Mouse (Mus musculus): ENCODE results near the gene Cox10. TPM values are rescaled to one million over a fixed set of nuclear protein-coding genes. Genes with fewer than 3 reads are reported as not detected.
A peak's percentile ranks its signal among the peaks of the same experiment; 100 is the strongest.

Gene Cox10
- polyA plus RNA-seq, 1 experiment from 2014 or later, result 7.4 TPM

GRCm38 (mm10) chr11:64022403-64023047 is 56.7 kb downstream of the Cox10 start:
- no peak overlapping the region for H3K4me3 ChIP-seq (ENCODE audit: low read depth, low read length)
- H3K4me2 ChIP-seq (ENCODE audit: low read depth, low read length), result no peak overlapping the region
- H3K27ac ChIP-seq (ENCODE audit: low read length), result no peak overlapping the region
- H3K9ac ChIP-seq (ENCODE audit: low read depth, low read length), result no peak overlapping the region
- peaks cover 3% of the 10 kb centered on the region; the same call in 1 of the 2 replicates for H3K4me1 ChIP-seq (ENCODE audit: control insufficient read depth, low read depth, low read length)
- ATAC-seq (ENCODE audit: low read depth), result no peak
- no peaks in the 10 kb centered on the region for H3K9me3 ChIP-seq (replicated peaks; ENCODE audit: control insufficient read depth, low read length)
- H3K36me3 ChIP-seq (ENCODE audit: control insufficient read depth, insufficient read depth), result no peaks in the 10 kb centered on the region
- 76% methylated on average over 9 of the region's 9 CpGs for WGBS (ENCODE audit: insufficient replicate concordance)
- H3K27me3 ChIP-seq (ENCODE audit: control insufficient read depth, insufficient read depth, low read depth, low read length), result no peaks in the 10 kb centered on the region

- H3K9me3 ChIP-seq (replicated peaks; ENCODE audit: control insufficient read depth, low read length), result no peaks in the 10 kb centered on the region
- H3K27ac ChIP-seq (ENCODE audit: low read length), result no peak overlapping the region
- peaks cover 3% of the 10 kb centered on the region; the same call in 1 of the 2 replicates for H3K4me1 ChIP-seq (ENCODE audit: control insufficient read depth, low read depth, low read length)
- no peak overlapping the region for H3K4me3 ChIP-seq (ENCODE audit: low read depth, low read length)
- no peak overlapping the region for H3K4me2 ChIP-seq (ENCODE audit: low read depth, low read length)
- no peak for ATAC-seq (ENCODE audit: low read depth)
- WGBS (ENCODE audit: insufficient replicate concordance), result 30% methylated on average over 8 of the region's 8 CpGs
- no peak overlapping the region for H3K9ac ChIP-seq (ENCODE audit: low read depth, low read length)
- H3K27me3 ChIP-seq (ENCODE audit: control insufficient read depth, insufficient read depth, low read depth, low read length), result no peaks in the 10 kb centered on the region
- H3K36me3 ChIP-seq (ENCODE audit: control insufficient read depth, insufficient read depth), result no peaks in the 10 kb centered on the region
Measured at GRCm38 (mm10) chr11:64019235-64019634, 60.0 kb downstream of the Cox10 start.

- Histone ChIP-seq H3K9ac (ENCODE audit: low read depth, low read length) (no peak overlapping the region), H3K4me3 (ENCODE audit: low read depth, low read length) (no peak overlapping the region), H3K4me2 (ENCODE audit: low read depth, low read length) (no peak overlapping the region), H3K27me3 (ENCODE audit: control insufficient read depth, insufficient read depth, low read depth, low read length) (no peaks in the 10 kb centered on the region), H3K9me3 (replicated peaks; ENCODE audit: control insufficient read depth, low read length) (no peaks in the 10 kb centered on the region), H3K27ac (ENCODE audit: low read length) (no peak overlapping the region), H3K4me1 (ENCODE audit: control insufficient read depth, low read depth, low read length) (peaks cover 3% of the 10 kb centered on the region; the same call in 1 of the 2 replicates), H3K36me3 (ENCODE audit: control insufficient read depth, insufficient read depth) (no peaks in the 10 kb centered on the region)
- 54% methylated on average over 5 of the region's 5 CpGs for WGBS (ENCODE audit: insufficient replicate concordance)
- ATAC-seq (ENCODE audit: low read depth), result no peak
Measured at GRCm38 (mm10) chr11:64018165-64018564, 61.1 kb downstream of the Cox10 start.

GRCm38 (mm10) chr11:64015309-64015708 is 64.0 kb downstream of the Cox10 start:
- 47% methylated on average over 6 of the region's 6 CpGs for WGBS (ENCODE audit: insufficient replicate concordance)
- no peak overlapping the region for H3K9ac ChIP-seq (ENCODE audit: low read depth, low read length)
- no peaks in the 10 kb centered on the region for H3K27me3 ChIP-seq (ENCODE audit: control insufficient read depth, insufficient read depth, low read depth, low read length)
- H3K4me2 ChIP-seq (ENCODE audit: low read depth, low read length), result no peak overlapping the region
- H3K4me3 ChIP-seq (ENCODE audit: low read depth, low read length), result no peak overlapping the region
- H3K9me3 ChIP-seq (replicated peaks; ENCODE audit: control insufficient read depth, low read length), result no peaks in the 10 kb centered on the region
- no peak for ATAC-seq (ENCODE audit: low read depth)
- H3K36me3 ChIP-seq (ENCODE audit: control insufficient read depth, insufficient read depth), result no peaks in the 10 kb centered on the region
- no peak overlapping the region for H3K27ac ChIP-seq (ENCODE audit: low read length)
- H3K4me1 ChIP-seq (ENCODE audit: control insufficient read depth, low read depth, low read length), result peaks cover 11% of the 10 kb centered on the region

GRCm38 (mm10) chr11:64010724-64011496 is 68.4 kb downstream of the Cox10 start:
- Histone ChIP-seq H3K9me3 (replicated peaks; ENCODE audit: control insufficient read depth, low read length) (no peaks in the 10 kb centered on the region), H3K36me3 (ENCODE audit: control insufficient read depth, insufficient read depth) (no peaks in the 10 kb centered on the region), H3K4me1 (ENCODE audit: control insufficient read depth, low read depth, low read length) (peaks cover 11% of the 10 kb centered on the region), H3K9ac (ENCODE audit: low read depth, low read length) (no peak overlapping the region), H3K27ac (ENCODE audit: low read length) (peak overlapping the region; percentile 41; the same call in 1 of the 2 replicates), H3K27me3 (ENCODE audit: control insufficient read depth, insufficient read depth, low read depth, low read length) (no peaks in the 10 kb centered on the region), H3K4me3 (ENCODE audit: low read depth, low read length) (no peak overlapping the region), H3K4me2 (ENCODE audit: low read depth, low read length) (no peak overlapping the region; the same call in 1 of the 2 replicates)
- peak; percentile 95 for ATAC-seq (ENCODE audit: low read depth)
- WGBS (ENCODE audit: insufficient replicate concordance), result 33% methylated on average over 22 of the region's 22 CpGs

- 81% methylated on average over 4 of the region's 4 CpGs for WGBS (ENCODE audit: insufficient replicate concordance)
- Histone ChIP-seq H3K4me3 (ENCODE audit: low read depth, low read length) (no peak overlapping the region), H3K9me3 (replicated peaks; ENCODE audit: control insufficient read depth, low read length) (no peaks in the 10 kb centered on the region), H3K27ac (ENCODE audit: low read length) (no peak overlapping the region), H3K4me2 (ENCODE audit: low read depth, low read length) (no peak overlapping the region), H3K27me3 (ENCODE audit: control insufficient read depth, insufficient read depth, low read depth, low read length) (no peaks in the 10 kb centered on the region), H3K4me1 (ENCODE audit: control insufficient read depth, low read depth, low read length) (peaks cover 16% of the 10 kb centered on the region), H3K9ac (ENCODE audit: low read depth, low read length) (no peak overlapping the region), H3K36me3 (ENCODE audit: control insufficient read depth, insufficient read depth) (no peaks in the 10 kb centered on the region)
- ATAC-seq (ENCODE audit: low read depth), result no peak
Measured at GRCm38 (mm10) chr11:64004152-64004551, 75.1 kb downstream of the Cox10 start.

- no peak overlapping the region for H3K4me2 ChIP-seq (ENCODE audit: low read depth, low read length)
- peaks cover 16% of the 10 kb centered on the region for H3K4me1 ChIP-seq (ENCODE audit: control insufficient read depth, low read depth, low read length)
- no peak overlapping the region for H3K9ac ChIP-seq (ENCODE audit: low read depth, low read length)
- no peaks in the 10 kb centered on the region for H3K27me3 ChIP-seq (ENCODE audit: control insufficient read depth, insufficient read depth, low read depth, low read length)
- ATAC-seq (ENCODE audit: low read depth), result peak; percentile 62
- WGBS (ENCODE audit: insufficient replicate concordance), result 54% methylated on average over 3 of the region's 3 CpGs
- no peaks in the 10 kb centered on the region for H3K36me3 ChIP-seq (ENCODE audit: control insufficient read depth, insufficient read depth)
- H3K27ac ChIP-seq (ENCODE audit: low read length), result no peak overlapping the region
- no peaks in the 10 kb centered on the region for H3K9me3 ChIP-seq (replicated peaks; ENCODE audit: control insufficient read depth, low read length)
- H3K4me3 ChIP-seq (ENCODE audit: low read depth, low read length), result no peak overlapping the region
Measured at GRCm38 (mm10) chr11:64003484-64003883, 75.8 kb downstream of the Cox10 start.

GRCm38 (mm10) chr11:64002629-64003028 is 76.6 kb downstream of the Cox10 start:
- Histone ChIP-seq H3K9ac (ENCODE audit: low read depth, low read length) (no peak overlapping the region), H3K27me3 (ENCODE audit: control insufficient read depth, insufficient read depth, low read depth, low read length) (no peaks in the 10 kb centered on the region), H3K4me2 (ENCODE audit: low read depth, low read length) (no peak overlapping the region), H3K9me3 (replicated peaks; ENCODE audit: control insufficient read depth, low read length) (no peaks in the 10 kb centered on the region), H3K36me3 (ENCODE audit: control insufficient read depth, insufficient read depth) (no peaks in the 10 kb centered on the region), H3K27ac (ENCODE audit: low read length) (no peak overlapping the region), H3K4me1 (ENCODE audit: control insufficient read depth, low read depth, low read length) (peaks cover 16% of the 10 kb centered on the region), H3K4me3 (ENCODE audit: low read depth, low read length) (no peak overlapping the region)
- ATAC-seq (ENCODE audit: low read depth), result peak; percentile 59
- 25% methylated on average over 2 of the region's 2 CpGs for WGBS (ENCODE audit: insufficient replicate concordance)

- Histone ChIP-seq H3K4me3 (ENCODE audit: low read depth, low read length) (no peak overlapping the region), H3K36me3 (ENCODE audit: control insufficient read depth, insufficient read depth) (no peaks in the 10 kb centered on the region), H3K9me3 (replicated peaks; ENCODE audit: control insufficient read depth, low read length) (no peaks in the 10 kb centered on the region), H3K27me3 (ENCODE audit: control insufficient read depth, insufficient read depth, low read depth, low read length) (no peaks in the 10 kb centered on the region), H3K27ac (ENCODE audit: low read length) (no peak overlapping the region), H3K9ac (ENCODE audit: low read depth, low read length) (no peak overlapping the region), H3K4me1 (ENCODE audit: control insufficient read depth, low read depth, low read length) (peaks cover 16% of the 10 kb centered on the region), H3K4me2 (ENCODE audit: low read depth, low read length) (no peak overlapping the region)
- WGBS (ENCODE audit: insufficient replicate concordance), result 74% methylated on average over 2 of the region's 2 CpGs
- ATAC-seq (ENCODE audit: low read depth), result no peak
Measured at GRCm38 (mm10) chr11:64001111-64001510, 78.2 kb downstream of the Cox10 start.
